Mouse (Mus musculus) heart, adult 2 months (tissue): Measurements from ENCODE around the gene Kazn. TPM values are rescaled to one million over a fixed set of nuclear protein-coding genes. Genes with fewer than 3 reads are reported as not detected.

Source experiments
- DNase-seq, 2 experiments: peaks; one replicate each; pipeline ENCODE4 v3.0.0; 2021
- H3K27ac ChIP-seq: fragments of 200-600 bp; 2 replicates; pipeline ENCODE4 v1.8.1; 2022
- H3K27me3 ChIP-seq: fragments of 200-500 bp; 2 replicates; pipeline ENCODE4 v1.6.1; 2012; ENCODE audit warnings: mild to moderate bottlenecking, low read length, inconsistent platforms, mixed read lengths; ENCODE audit not compliant: control insufficient read depth, insufficient read depth
- H3K36me3 ChIP-seq: fragments of 200-500 bp; 2 replicates; pipeline ENCODE4 v1.6.1; 2012; ENCODE audit warnings: low read length, inconsistent platforms; ENCODE audit not compliant: control insufficient read depth, insufficient read depth
- H3K4me1 ChIP-seq: fragments of 200-500 bp; 2 replicates; pipeline ENCODE4 v1.6.1; 2011; ENCODE audit warnings: low read length; ENCODE audit not compliant: control insufficient read depth, insufficient read depth
- H3K4me3 ChIP-seq: fragments of 200-600 bp; 2 replicates; pipeline ENCODE4 v1.8.1; 2022
- H3K79me2 ChIP-seq: fragments of 200-500 bp; replicated peaks from 2 replicates; pipeline ENCODE4 v1.6.1; 2012; ENCODE audit warnings: mild to moderate bottlenecking, inconsistent platforms, low read length, moderate library complexity, mixed read lengths; ENCODE audit not compliant: control insufficient read depth, insufficient read depth
- H3K9ac ChIP-seq: fragments of 200-500 bp; 2 replicates; pipeline ENCODE4 v1.6.1; 2012; ENCODE audit warnings: low read depth, mild to moderate bottlenecking, control low read depth, inconsistent platforms, low read length, mixed read lengths
- CTCF ChIP-seq: fragments of 200-600 bp; IDR thresholded peaks from 2 replicates; pipeline ENCODE4 v1.8.1; 2022; ENCODE audit warnings: antibody characterized with exemption, mild to moderate bottlenecking, moderate library complexity
- EP300 ChIP-seq: fragments of 200-500 bp; IDR thresholded peaks from 2 replicates; pipeline ENCODE4 v1.6.1; 2011; ENCODE audit warnings: low read depth, low read length, control low read depth; ENCODE audit not compliant: insufficient read depth
- POLR2A ChIP-seq: fragments of 200-500 bp; IDR thresholded peaks from 2 replicates; pipeline ENCODE4 v1.6.1; 2011; ENCODE audit warnings: mild to moderate bottlenecking, low read depth, low read length, control low read depth; ENCODE audit not compliant: insufficient read depth
- WGBS: fragments of 180-500 bp; shearing (Covaris S2); methylation state at CpG from one replicate; pipeline ENCODE4 v1.1.7; 2018; 5-methylcytosine and 5-hydroxymethylcytosine counted together
- intact Hi-C: fragments of 180-260 bp; cut with DNase I; formaldehyde crosslinking; loops from one replicate; pipeline ENCODE4 v1.15.1; 2025
- polyA plus RNA-seq: library from polyadenylated mRNA; depleted of rRNA; stranded (reverse); fragments of >200 nt; gene quantifications from 2 replicates; pipeline ENCODE4 v1.2.3, GENCODE M21; 2012
- total RNA-seq, 2 experiments: library from RNA; stranded (reverse); gene quantifications; 2 replicates each; pipeline ENCODE4 v1.2.3; 2021

The Kazn gene
- total and polyA plus RNA-seq, 3 experiments, result 2.4 to 5.7 (median 3.4) TPM

GRCm38 (mm10) chr4:142261725-142262124 is 22.5 kb upstream of the Kazn start:
- Histone ChIP-seq H3K4me3 (no peak overlapping the region), H3K27ac (no peak overlapping the region), H3K27me3 (no peaks in the 10 kb centered on the region), H3K9ac (no peak overlapping the region), H3K36me3 (no peaks in the 10 kb centered on the region), H3K79me2 (no peaks in the 10 kb centered on the region), H3K4me1 (no peaks in the 10 kb centered on the region)
- no peak for DNase-seq
- intact Hi-C loops, result no loop called here
- WGBS, result 32% methylated on average over 4 of the region's 4 CpGs
- TF ChIP-seq EP300 (no peak), CTCF (no peak), POLR2A (no peak)

GRCm38 (mm10) chr4:142258730-142259129 is 19.5 kb upstream of the Kazn start:
- intact Hi-C loops, result no loop called here
- Histone ChIP-seq H3K4me3 (no peak overlapping the region), H3K27me3 (no peaks in the 10 kb centered on the region), H3K9ac (no peak overlapping the region), H3K79me2 (no peaks in the 10 kb centered on the region), H3K36me3 (no peaks in the 10 kb centered on the region), H3K4me1 (no peaks in the 10 kb centered on the region), H3K27ac (no peak overlapping the region)
- DNase-seq, result no peak
- WGBS, result 92% methylated on average over 10 of the region's 10 CpGs
- TF ChIP-seq POLR2A, result no peak
- TF ChIP-seq CTCF, result no peak
- TF ChIP-seq EP300, result no peak

- no peak overlapping the region for H3K4me3 ChIP-seq
- no peak for DNase-seq
- H3K4me1 ChIP-seq, result no peaks in the 10 kb centered on the region
- no peaks in the 10 kb centered on the region for H3K79me2 ChIP-seq
- no peak overlapping the region for H3K27ac ChIP-seq
- no peak overlapping the region for H3K9ac ChIP-seq
- intact Hi-C loops, result no loop called here
- TF ChIP-seq EP300, result no peak
- TF ChIP-seq CTCF, result peak; percentile 58
- no peak for TF ChIP-seq POLR2A
- WGBS, result 71% methylated on average over 6 of the region's 6 CpGs
- H3K36me3 ChIP-seq, result no peaks in the 10 kb centered on the region
- H3K27me3 ChIP-seq, result no peaks in the 10 kb centered on the region
Observed at GRCm38 (mm10) chr4:142254088-142254487, 14.9 kb upstream of the Kazn start.

GRCm38 (mm10) chr4:142251471-142252354 is 12.5 kb upstream of the Kazn start:
- Histone ChIP-seq H3K9ac (no peak overlapping the region), H3K27me3 (no peaks in the 10 kb centered on the region), H3K4me3 (no peak overlapping the region), H3K27ac (no peak overlapping the region), H3K4me1 (no peaks in the 10 kb centered on the region), H3K36me3 (no peaks in the 10 kb centered on the region), H3K79me2 (no peaks in the 10 kb centered on the region)
- 46% methylated on average over 12 of the region's 12 CpGs for WGBS
- TF ChIP-seq CTCF (no peak), POLR2A (no peak), EP300 (no peak)
- intact Hi-C loops, result loop anchor here (2.0 kb wide), 1 partner anchor 97 kb away; no protein-coding TSS in a partner anchor
- DNase-seq, result no peak

- TF ChIP-seq CTCF (no peak), POLR2A (no peak), EP300 (no peak)
- intact Hi-C loops, result loop anchor here (2.0 kb wide), 1 partner anchor 99 kb away; no protein-coding TSS in a partner anchor
Observed at GRCm38 (mm10) chr4:142250054-142250453, 10.9 kb upstream of the Kazn start.

GRCm38 (mm10) chr4:142249401-142249800 is 10.2 kb upstream of the Kazn start:
- peak; percentile 43 to 65 for DNase-seq
- no peaks in the 10 kb centered on the region for H3K27me3 ChIP-seq
- no peak overlapping the region for H3K27ac ChIP-seq
- H3K9ac ChIP-seq, result no peak overlapping the region
- H3K4me1 ChIP-seq, result no peaks in the 10 kb centered on the region
- no peaks in the 10 kb centered on the region for H3K79me2 ChIP-seq
- no peak for TF ChIP-seq POLR2A
- TF ChIP-seq CTCF, result peak; percentile 87
- no peaks in the 10 kb centered on the region for H3K36me3 ChIP-seq
- H3K4me3 ChIP-seq, result no peak overlapping the region
- 26% methylated on average over 9 of the region's 9 CpGs for WGBS
- intact Hi-C loops, result loop anchor here (2.0 to 5.0 kb wide), 3 partner anchors 42 to 633 kb away; no protein-coding TSS in a partner anchor

More at GRCm38 (mm10) chr4:142250054-142250453, 10.9 kb upstream of the Kazn start:
- Histone ChIP-seq H3K4me1 (no peaks in the 10 kb centered on the region), H3K36me3 (no peaks in the 10 kb centered on the region), H3K9ac (no peak overlapping the region), H3K79me2 (no peaks in the 10 kb centered on the region), H3K27ac (no peak overlapping the region), H3K27me3 (no peaks in the 10 kb centered on the region), H3K4me3 (no peak overlapping the region)
- 93% methylated on average over 8 of the region's 8 CpGs for whole genome bisulfite sequencing
- no peak for DNase-seq
